Mouse (Mus musculus) central nervous system, embryonic 14 days (tissue): Measurements from ENCODE around the gene Prr29. TPM values are rescaled to one million over a fixed set of nuclear protein-coding genes. Genes with fewer than 3 reads are reported as not detected.

Source experiments
- polyA plus RNA-seq: library from polyadenylated mRNA; depleted of rRNA; stranded (reverse); fragments of >200 nt; gene quantifications from 2 replicates; pipeline ENCODE4 v1.2.3, GENCODE M21; 2012; rRNA removed

Prr29 gene
- 0.09 and 0.10 TPM in 2 replicates for polyA plus RNA-seq

DNA sequence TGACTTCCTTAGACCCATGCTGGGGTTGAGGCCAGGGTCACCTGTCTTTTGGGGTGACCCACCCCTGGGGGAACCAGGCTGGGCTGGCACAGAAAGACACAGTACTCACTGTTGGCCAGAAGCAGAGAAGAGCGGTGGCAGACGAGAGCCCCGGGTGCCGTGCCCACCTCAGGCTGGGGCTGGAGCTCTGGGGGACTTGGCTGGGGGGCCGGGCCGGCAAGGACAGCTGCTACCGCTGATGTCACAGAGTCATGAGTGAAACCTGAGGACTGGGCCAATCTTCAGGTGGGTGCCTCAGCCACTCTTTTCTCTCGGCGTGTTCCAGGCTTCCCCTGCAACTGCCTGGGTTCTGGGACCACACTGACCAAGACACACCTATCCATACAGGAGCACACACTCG, at the start of gene Prr29:
Prr29 (plus strand) TSS at position 107 of the 400 bp plus-strand sequence.

DNA sequence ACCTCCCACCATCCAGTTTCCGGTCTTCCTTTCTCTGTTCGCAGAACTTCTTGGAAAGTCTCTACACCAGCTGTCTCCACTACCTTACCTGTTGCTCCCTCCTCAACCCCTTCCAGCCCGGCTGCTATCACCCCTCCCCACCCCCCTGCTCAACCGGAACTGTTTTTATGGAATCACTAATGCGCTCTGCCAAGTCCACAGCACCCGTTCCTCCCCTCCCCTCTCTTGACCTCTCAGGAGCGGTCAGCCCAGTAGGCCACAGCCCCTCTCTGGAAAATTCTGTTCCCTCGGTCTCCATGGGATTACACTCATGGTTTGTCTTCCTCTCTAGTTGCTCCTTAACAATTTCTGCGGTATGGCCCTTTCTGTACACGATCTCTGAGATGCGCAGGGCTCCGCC, 12.1 kb upstream of the Prr29 start, which contains the start of gene Scn4a:
Scn4a (minus strand) TSS at position 101 of the 400 bp plus-strand sequence.

DNA sequence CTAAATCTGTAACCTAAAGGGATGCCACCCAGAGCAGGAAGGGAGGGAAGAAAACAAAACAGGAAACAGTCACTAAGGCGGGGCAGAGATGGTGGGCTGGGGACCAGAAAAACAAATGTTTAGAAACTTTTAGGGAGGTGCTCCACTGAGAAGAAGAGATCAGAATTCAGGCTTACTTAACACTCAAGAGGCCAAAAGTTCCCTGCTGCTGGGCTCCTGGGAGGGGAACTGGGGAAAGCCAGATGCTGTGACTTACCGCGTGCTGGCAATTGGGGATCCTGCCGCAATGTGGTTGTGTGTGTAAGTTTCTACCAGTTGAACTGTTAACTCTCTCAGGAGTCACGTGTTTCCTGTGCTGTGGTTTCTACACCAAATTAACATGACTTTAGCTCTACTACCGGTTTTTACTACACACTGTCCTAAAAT, 22.5 kb downstream of the Prr29 start, which contains the start of gene Icam2:
Icam2 (minus strand) TSS at position 285 of the 426 bp plus-strand sequence.

Other genes starting within 250 kb of the Prr29 start
- gene Gm10840, start 204.6 kb upstream of the Prr29 start, polyA plus RNA-seq = 0.34 TPM in 1 of 2 replicates, not detected in the other
- 117 and 125 TPM in 2 replicates for gene Limd2, start 204.6 kb upstream of the Prr29 start, polyA plus RNA-seq
- 51.7 and 54.4 TPM in 2 replicates for gene Strada, start 163.3 kb upstream of the Prr29 start, polyA plus RNA-seq
- gene Ccdc47, start 149.1 kb upstream of the Prr29 start, polyA plus RNA-seq = 56.5 and 57.1 TPM in 2 replicates
- gene Ddx42, start 148.5 kb upstream of the Prr29 start, polyA plus RNA-seq = 64.0 and 68.3 TPM in 2 replicates
- gene Ftsj3, start 109.4 kb upstream of the Prr29 start, polyA plus RNA-seq = 41.8 and 42.3 TPM in 2 replicates
- 211 and 214 TPM in 2 replicates for gene Psmc5, start 109.3 kb upstream of the Prr29 start, polyA plus RNA-seq
- 41.7 and 56.1 TPM in 2 replicates for gene Smarcd2, start 92.5 kb upstream of the Prr29 start, polyA plus RNA-seq
- 0.20 and 0.29 TPM in 2 replicates for gene Tcam1, start 88.8 kb upstream of the Prr29 start, polyA plus RNA-seq
- gene Gh, start 63.6 kb upstream of the Prr29 start, polyA plus RNA-seq = not detected in 2 replicates
- 0.65 and 1.0 TPM in 2 replicates for gene Cd79b, start 50.7 kb upstream of the Prr29 start, polyA plus RNA-seq
- 0.02 and 0.36 TPM in 2 replicates for gene Scn4a, start 12.2 kb upstream of the Prr29 start, polyA plus RNA-seq
- gene Icam2, start 22.6 kb downstream of the Prr29 start, polyA plus RNA-seq = 10.4 and 15.2 TPM in 2 replicates
- 10.1 and 10.8 TPM in 2 replicates for gene Ern1, start 122.4 kb downstream of the Prr29 start, polyA plus RNA-seq
- gene Tex2, start 248.0 kb downstream of the Prr29 start, polyA plus RNA-seq = 20.6 and 23.4 TPM in 2 replicates